Mouse (Mus musculus) megakaryocyte, embryonic 14.5 days (primary cell): ENCODE results near the gene Prkacb. TPM values are rescaled to one million over a fixed set of nuclear protein-coding genes. Genes with fewer than 3 reads are reported as not detected.
A peak's percentile ranks its signal among the peaks of the same experiment; 100 is the strongest.

Source experiments
- H3K27me3 ChIP-seq: replicated peaks from 2 replicates; pipeline ENCODE3; 2012; ENCODE audit warnings: inconsistent platforms
- H3K36me3 ChIP-seq: replicated peaks from 2 replicates; pipeline ENCODE3; 2012; ENCODE audit warnings: low read length, inconsistent platforms, mixed read lengths
- H3K4me1 ChIP-seq: 2 replicates; pipeline ENCODE4 v1.6.1; 2012; ENCODE audit warnings: inconsistent platforms
- H3K4me3 ChIP-seq: replicated peaks from 2 replicates; pipeline ENCODE3; 2012; ENCODE audit warnings: moderate library complexity, mild to moderate bottlenecking, inconsistent platforms
- H3K9me3 ChIP-seq: 2 replicates; pipeline ENCODE4 v1.6.1; 2012; ENCODE audit warnings: inconsistent platforms
- FLI1 ChIP-seq: IDR thresholded peaks from 2 replicates; pipeline ENCODE4 v1.6.1; 2012; ENCODE audit warnings: low read length, inconsistent platforms, mixed read lengths
- GATA1 ChIP-seq: IDR thresholded peaks from 3 replicates; pipeline ENCODE4 v1.6.1; 2012; ENCODE audit warnings: mixed read lengths, low read length, inconsistent platforms, borderline replicate concordance
- polyA plus RNA-seq: library from polyadenylated mRNA; stranded (reverse); fragments of >175 nt; gene quantifications from 2 replicates; pipeline ENCODE4 v1.2.3, GENCODE M21; 2012; ENCODE audit warnings: low replicate concordance; ENCODE audit not compliant: insufficient read depth

The Prkacb gene
- polyA plus RNA-seq, 1 experiment, result 5.7 TPM

DNA sequence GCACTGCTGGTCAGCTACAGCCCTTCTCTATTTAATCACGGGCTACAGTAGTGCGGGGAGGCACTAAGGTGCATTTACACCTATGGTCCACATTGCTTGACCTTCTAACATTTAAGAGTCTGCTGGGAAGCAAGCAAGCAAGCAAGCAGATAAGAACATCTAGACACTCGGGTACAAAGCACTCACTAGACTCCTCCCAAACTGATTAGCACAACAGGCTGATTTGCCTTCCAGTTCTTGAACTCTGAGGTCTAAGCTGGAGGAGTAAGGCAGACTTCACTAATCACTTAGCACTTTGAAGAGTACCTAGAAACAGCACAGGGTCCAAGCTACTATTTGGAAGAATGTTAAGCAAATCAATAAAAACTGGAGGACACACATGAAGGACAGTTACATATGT lies 77.1 kb downstream of the Prkacb start:
- Histone ChIP-seq H3K27me3 (no peaks in the 10 kb centered on the region), H3K9me3 (no peaks in the 10 kb centered on the region), H3K4me3 (peak overlapping the region; percentile 1), H3K36me3 (peaks cover 76% of the 10 kb centered on the region), H3K4me1 (peaks cover 45% of the 10 kb centered on the region)
- TF ChIP-seq GATA1 (no peak), FLI1 (no peak)

DNA sequence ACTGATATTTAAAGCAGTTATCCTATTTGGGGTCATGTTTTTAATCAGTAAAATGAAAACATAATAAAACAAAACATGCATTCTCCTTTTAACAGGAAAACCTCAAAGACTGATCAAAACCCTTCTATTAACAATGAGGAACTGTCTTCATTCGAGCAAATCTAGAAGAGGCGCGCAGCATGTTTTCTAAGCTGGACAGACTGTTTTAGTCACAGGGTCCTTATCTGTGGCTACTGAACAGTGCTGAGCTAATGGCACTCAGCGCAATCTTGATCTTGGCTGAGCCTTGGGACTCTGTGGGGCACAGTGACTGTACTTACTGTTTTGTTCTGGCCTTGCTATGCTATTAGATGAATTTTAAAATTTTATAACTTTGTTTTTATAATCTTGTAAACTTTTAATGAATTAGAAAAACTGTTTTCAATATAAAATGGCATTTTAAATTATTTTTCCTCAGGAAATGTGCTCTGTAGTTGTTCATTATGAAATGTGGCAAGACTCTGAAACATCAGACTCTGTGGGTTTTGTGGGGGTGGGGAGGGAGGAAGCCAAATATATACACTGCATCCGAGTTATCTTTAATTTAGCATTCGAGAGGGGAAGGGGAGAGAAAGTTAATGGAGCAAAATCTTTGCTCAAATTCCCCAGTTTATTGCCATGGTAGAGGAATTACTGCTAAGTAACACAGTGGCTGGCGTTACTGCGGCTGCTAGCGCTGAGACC lies 77.7 kb downstream of the Prkacb start:
- no peaks in the 10 kb centered on the region for H3K27me3 ChIP-seq
- peak overlapping the region; percentile 53 for H3K4me3 ChIP-seq
- H3K36me3 ChIP-seq, result peaks cover 74% of the 10 kb centered on the region
- no peaks in the 10 kb centered on the region for H3K9me3 ChIP-seq
- H3K4me1 ChIP-seq, result peaks cover 45% of the 10 kb centered on the region
- no peak for TF ChIP-seq FLI1
- no peak for TF ChIP-seq GATA1

DNA sequence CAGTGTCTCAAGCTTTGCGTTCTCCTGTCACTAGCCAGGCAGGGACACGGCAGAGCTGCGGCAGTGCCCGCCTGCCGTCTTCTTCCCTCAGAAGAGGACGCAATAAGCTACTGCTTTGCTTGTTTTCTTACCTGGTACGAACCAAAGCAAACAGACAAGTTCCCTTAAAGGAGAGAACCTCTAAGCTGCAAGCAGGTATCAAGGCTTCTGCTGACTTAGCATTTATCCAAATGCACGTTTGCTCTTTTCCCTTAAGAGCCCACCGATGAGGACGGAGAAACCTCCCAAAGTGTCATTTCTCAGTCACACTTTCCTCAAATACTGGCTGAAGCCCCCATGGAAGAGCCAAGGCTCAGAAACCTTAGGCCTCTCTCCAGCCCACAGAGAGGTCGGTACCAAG lies 81.3 kb downstream of the Prkacb start:
- Histone ChIP-seq H3K4me1 (peaks cover 47% of the 10 kb centered on the region), H3K36me3 (peaks cover 76% of the 10 kb centered on the region), H3K27me3 (no peaks in the 10 kb centered on the region), H3K9me3 (no peaks in the 10 kb centered on the region), H3K4me3 (no peak overlapping the region)
- TF ChIP-seq FLI1 (no peak), GATA1 (no peak)

DNA sequence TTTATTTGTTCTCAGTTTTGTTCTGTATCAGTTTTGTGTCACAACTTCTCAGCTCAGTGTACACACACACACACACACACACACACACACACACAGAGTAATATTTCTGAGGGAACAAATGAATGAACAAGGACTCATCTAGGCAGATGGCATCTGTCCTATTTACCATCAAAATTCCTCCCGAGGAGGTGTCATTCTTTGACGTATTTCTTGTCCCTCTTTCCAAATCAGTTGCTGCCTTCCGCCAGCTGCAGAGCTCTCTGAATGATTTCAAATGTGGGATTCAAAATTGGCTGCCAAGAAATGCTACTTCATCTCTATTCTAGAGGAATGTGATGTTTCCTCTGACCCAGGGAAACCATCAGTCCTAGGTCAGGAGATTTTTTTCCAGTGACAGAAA lies 89.8 kb downstream of the Prkacb start:
- H3K27me3 ChIP-seq, result peaks cover 3% of the 10 kb centered on the region
- H3K4me1 ChIP-seq, result peaks cover 6% of the 10 kb centered on the region; the same call in 1 of the 2 replicates
- TF ChIP-seq GATA1 (no peak), FLI1 (no peak)
- no peak overlapping the region for H3K4me3 ChIP-seq
- H3K9me3 ChIP-seq, result no peaks in the 10 kb centered on the region
- peaks cover 25% of the 10 kb centered on the region for H3K36me3 ChIP-seq

DNA sequence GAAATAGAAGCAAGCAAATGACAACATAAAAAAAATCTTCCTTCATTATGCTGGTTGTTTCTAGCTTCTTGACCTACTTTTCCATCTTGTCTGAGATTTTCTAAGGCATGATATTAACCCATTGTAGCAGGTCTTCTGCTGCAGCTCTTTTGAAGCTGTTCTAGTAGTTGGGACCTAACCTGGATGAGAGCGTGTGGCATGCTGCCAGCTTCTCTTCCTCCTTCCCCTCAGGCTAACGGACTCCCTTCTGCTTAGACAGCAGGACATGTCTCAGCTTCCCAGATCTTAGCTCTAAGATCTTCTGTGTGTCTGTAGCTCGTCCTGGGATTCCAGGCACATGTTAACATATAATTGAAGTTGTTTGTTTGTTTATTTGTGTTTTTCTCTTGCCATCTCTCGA lies 93.1 kb downstream of the Prkacb start:
- TF ChIP-seq FLI1 (no peak), GATA1 (no peak)

DNA sequence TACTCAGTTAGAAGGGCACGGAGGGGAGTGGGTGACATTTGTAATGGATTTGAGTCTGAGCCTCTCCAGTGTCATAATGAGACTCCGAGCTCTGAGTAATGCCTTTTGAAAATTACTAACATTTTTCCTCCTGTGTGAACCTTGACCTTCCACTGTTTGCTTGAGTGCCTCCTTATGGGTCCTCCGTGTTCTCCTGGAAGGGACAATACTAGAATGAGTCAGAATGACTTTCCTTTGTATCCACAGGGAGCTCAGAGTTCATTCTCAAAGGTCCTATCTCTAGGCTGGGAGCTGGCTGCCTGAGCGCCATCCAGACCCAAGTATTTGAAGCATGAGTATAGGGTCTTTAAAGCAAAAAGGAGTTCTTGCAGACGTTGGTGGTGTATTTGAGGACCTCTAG lies 94.5 kb downstream of the Prkacb start:
- no peak overlapping the region for H3K4me3 ChIP-seq
- H3K4me1 ChIP-seq, result no peaks in the 10 kb centered on the region
- no peaks in the 10 kb centered on the region for H3K9me3 ChIP-seq
- no peak for TF ChIP-seq FLI1
- no peak for TF ChIP-seq GATA1
- peaks cover 3% of the 10 kb centered on the region for H3K27me3 ChIP-seq
- H3K36me3 ChIP-seq, result no peaks in the 10 kb centered on the region

More for the DNA sequence above, 93.1 kb downstream of the Prkacb start:
- no peaks in the 10 kb centered on the region for H3K4me1 ChIP-seq
- no peaks in the 10 kb centered on the region for H3K9me3 ChIP-seq
- no peaks in the 10 kb centered on the region for H3K36me3 ChIP-seq
- no peak overlapping the region for H3K4me3 ChIP-seq
- peaks cover 3% of the 10 kb centered on the region for H3K27me3 ChIP-seq

DNA sequence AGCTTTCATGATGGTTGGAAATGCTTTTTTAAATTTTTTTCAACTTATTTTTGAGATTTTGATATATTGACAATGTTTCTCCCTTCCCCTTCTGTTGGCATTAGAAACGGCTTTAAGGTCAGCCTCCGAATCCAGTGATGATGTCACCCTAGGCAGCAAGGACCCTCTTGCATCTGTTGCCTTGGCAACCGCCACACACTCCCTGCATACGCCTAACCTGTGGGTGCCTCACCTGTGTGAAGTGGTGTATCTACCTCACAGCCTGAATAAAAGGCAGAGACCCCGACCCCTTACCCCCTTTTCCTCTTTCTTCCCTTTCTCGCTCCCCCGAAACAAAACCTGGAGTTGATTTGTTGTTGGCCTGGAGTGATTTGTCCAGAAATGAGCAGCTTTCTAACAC lies 100.5 kb downstream of the Prkacb start:
- Histone ChIP-seq H3K4me3 (no peak overlapping the region), H3K4me1 (peaks cover 33% of the 10 kb centered on the region), H3K9me3 (no peaks in the 10 kb centered on the region), H3K36me3 (no peaks in the 10 kb centered on the region), H3K27me3 (no peaks in the 10 kb centered on the region)
- TF ChIP-seq GATA1 (no peak), FLI1 (no peak)

DNA sequence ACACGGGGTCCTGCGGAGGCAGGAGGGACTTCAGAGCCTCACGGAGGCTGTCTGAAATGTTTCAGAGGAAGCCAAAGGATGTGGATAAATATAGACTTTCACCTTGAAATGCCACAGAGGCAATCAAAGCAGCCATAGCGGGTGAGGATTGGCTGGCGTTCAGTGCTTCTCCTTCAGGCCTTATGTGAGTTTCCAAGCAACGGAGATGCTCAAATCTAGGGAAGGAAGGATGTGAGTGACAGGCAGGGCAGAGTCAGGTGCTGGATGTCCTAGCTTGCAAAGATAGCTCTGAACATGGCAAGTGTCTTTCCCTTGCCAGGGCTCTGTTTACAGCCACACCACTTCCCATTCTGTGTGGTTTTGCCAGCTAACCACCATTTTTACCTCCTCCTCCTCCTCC lies 101.2 kb downstream of the Prkacb start:
- Histone ChIP-seq H3K27me3 (no peaks in the 10 kb centered on the region), H3K36me3 (no peaks in the 10 kb centered on the region), H3K4me1 (peaks cover 33% of the 10 kb centered on the region), H3K4me3 (no peak overlapping the region), H3K9me3 (no peaks in the 10 kb centered on the region)
- TF ChIP-seq GATA1 (no peak), FLI1 (no peak)

DNA sequence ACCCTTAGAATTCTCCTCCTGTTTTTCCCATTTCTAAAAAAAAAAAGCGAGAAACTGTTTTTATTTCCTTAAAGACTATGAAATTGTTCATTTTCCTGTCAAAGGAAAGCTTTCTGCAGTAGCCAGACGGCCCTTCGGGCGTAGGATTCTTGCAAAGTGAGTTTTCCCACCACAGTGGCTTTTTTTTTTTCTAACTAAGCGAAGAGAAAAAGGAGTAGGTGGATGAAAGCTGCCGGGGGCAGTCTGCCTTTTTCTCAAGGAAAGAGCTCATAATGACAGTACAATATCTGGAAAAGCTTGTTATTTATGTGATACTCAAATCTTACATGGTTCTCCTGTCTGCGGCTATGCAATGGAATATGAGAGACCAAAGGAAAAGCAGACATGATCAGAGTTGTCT lies 101.7 kb downstream of the Prkacb start:
- no peaks in the 10 kb centered on the region for H3K27me3 ChIP-seq
- TF ChIP-seq GATA1 (no peak), FLI1 (no peak)
- no peaks in the 10 kb centered on the region for H3K36me3 ChIP-seq
- no peaks in the 10 kb centered on the region for H3K9me3 ChIP-seq
- H3K4me1 ChIP-seq, result peaks cover 38% of the 10 kb centered on the region
- no peak overlapping the region for H3K4me3 ChIP-seq

DNA sequence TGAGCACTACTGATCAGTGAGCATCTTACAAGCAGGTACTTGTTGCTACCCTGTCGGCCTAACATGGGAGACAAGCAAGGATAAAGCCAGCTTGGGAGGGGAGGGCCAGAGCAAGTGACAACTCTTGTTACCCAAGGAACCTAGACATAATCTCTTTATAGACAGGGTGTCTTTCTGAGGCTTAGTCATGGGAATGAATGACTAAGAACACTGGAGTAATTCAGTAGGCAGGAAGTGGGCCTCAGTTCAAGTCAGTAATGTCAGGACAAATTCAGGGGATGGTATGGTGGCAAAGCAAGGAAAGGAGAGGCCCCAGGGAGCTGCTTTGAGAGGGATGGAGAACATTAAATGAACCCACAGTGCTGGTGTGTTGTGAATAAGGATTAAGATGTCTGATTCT lies 103.7 kb downstream of the Prkacb start:
- H3K27me3 ChIP-seq, result no peaks in the 10 kb centered on the region
- peaks cover 52% of the 10 kb centered on the region for H3K4me1 ChIP-seq
- no peak for TF ChIP-seq FLI1
- TF ChIP-seq GATA1, result no peak
- H3K36me3 ChIP-seq, result no peaks in the 10 kb centered on the region
- no peak overlapping the region for H3K4me3 ChIP-seq
- H3K9me3 ChIP-seq, result no peaks in the 10 kb centered on the region

DNA sequence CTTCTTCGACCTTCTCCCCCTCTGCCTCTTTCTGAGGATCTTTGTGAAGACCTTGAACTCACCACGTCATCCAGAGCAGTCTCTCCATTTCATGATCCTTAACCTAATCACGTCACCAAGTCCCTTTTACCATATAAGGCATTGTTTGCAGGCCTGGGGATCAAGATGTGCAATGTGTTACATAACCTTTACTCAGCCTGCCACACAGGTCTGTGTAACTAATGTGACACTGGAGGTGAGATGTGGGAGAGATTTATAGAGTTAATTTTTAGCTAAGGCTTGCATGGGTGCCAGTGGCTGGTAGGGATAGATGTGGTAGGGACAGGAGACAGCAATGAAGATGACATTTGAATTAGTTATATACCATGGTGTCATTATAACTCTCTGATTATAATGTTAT lies 104.4 kb downstream of the Prkacb start:
- no peak overlapping the region for H3K4me3 ChIP-seq
- H3K27me3 ChIP-seq, result no peaks in the 10 kb centered on the region
- no peaks in the 10 kb centered on the region for H3K36me3 ChIP-seq
- TF ChIP-seq GATA1 (no peak), FLI1 (no peak)
- H3K4me1 ChIP-seq, result peaks cover 52% of the 10 kb centered on the region
- H3K9me3 ChIP-seq, result no peaks in the 10 kb centered on the region
